Comparison of ENCODE assay signal across 9 mouse cellular contexts in genomic region chr7:31017104-31017901, GRCm38 (mm10). TPM values are rescaled to one million over a fixed set of nuclear protein-coding genes. Genes with fewer than 3 reads are reported as not detected.
DNase-seq lines count a peak whose midpoint lies in the region; ATAC-seq and TF ChIP-seq lines count a peak whose summit lies in the region.
"Had no signal": no experiment of that assay in that cellular context is flagged by ENCODE, and none has a peak within 500 bp of the region (broad histone marks: within the 10 kb centered on the region; RNA-seq: fewer than 3 reads in every experiment).

No protein-coding gene starts in this region.

- no peak for TF ChIP-seq CTCF in midbrain, postnatal 0 days (IDR thresholded peaks at IDR 0.05)

- peak; percentile 21 to 30 for DNase-seq in cerebellum, postnatal 25 days
- DNase-seq in cerebellum, postnatal 4 days (ENCODE audit: low spot score in 2 of 2): no peak
- DNase-seq in midbrain, postnatal 0 days (ENCODE audit: low spot score): peak; percentile 58
- DNase-seq in left cerebral cortex, postnatal 4 days: peak; percentile 39
- no peak for DNase-seq in gastrocnemius, postnatal 14 days

- no peak overlapping the region for H3K4me2 ChIP-seq in midbrain, postnatal 0 days (ENCODE audit: low read depth, low read length, poor library complexity, severe bottlenecking)
- H3K4me2 ChIP-seq in midbrain, embryonic 15.5 days: no peak overlapping the region
- H3K4me2 ChIP-seq in hindbrain, embryonic 15.5 days: no peak overlapping the region

- H3K27ac ChIP-seq in midbrain, postnatal 0 days (ENCODE audit: low read depth, low read length): no peak overlapping the region
- H3K27ac ChIP-seq in midbrain, embryonic 15.5 days: no peak overlapping the region
- no peak overlapping the region for H3K27ac ChIP-seq in hindbrain, embryonic 15.5 days (replicated peaks)

- WGBS in midbrain, postnatal 0 days: 60% methylated on average over 10 of the region's 10 CpGs
- 64% methylated on average over 10 of the region's 10 CpGs for WGBS in midbrain, embryonic 15.5 days
- 55% methylated on average over 10 of the region's 10 CpGs for WGBS in hindbrain, embryonic 15.5 days

- ATAC-seq in midbrain, postnatal 0 days (ENCODE audit: low FRiP score): no peak
- ATAC-seq in midbrain, embryonic 15.5 days (replicated peaks): no peak
- ATAC-seq in hindbrain, embryonic 15.5 days (ENCODE audit: low FRiP score, low read depth): peak; percentile 59; the same call in 1 of the 2 replicates
- no peak for ATAC-seq in megakaryocyte, adult 5-6 weeks (ENCODE audit: poor library complexity, severe bottlenecking)

- intact Hi-C loops in left cerebral cortex, postnatal 4 days (cut with DNase I): no loop called here
- intact Hi-C loops in gastrocnemius, postnatal 14 days (cut with DNase I; ENCODE audit: low total_unique reads): no loop called here

- H3K4me1 ChIP-seq in midbrain, postnatal 0 days (ENCODE audit: insufficient read depth, low read length): no peaks in the 10 kb centered on the region
- H3K4me1 ChIP-seq in midbrain, embryonic 15.5 days: peaks cover 4% of the 10 kb centered on the region; the same call in 1 of the 2 replicates
- H3K4me1 ChIP-seq in hindbrain, embryonic 15.5 days (replicated peaks): no peaks in the 10 kb centered on the region

- no peak overlapping the region for H3K4me3 ChIP-seq in midbrain, postnatal 0 days (ENCODE audit: low read depth, low read length)
- H3K4me3 ChIP-seq in midbrain, embryonic 15.5 days: no peak overlapping the region
- H3K4me3 ChIP-seq in hindbrain, embryonic 15.5 days: no peak overlapping the region

- H3K9ac ChIP-seq in midbrain, postnatal 0 days (replicated peaks; ENCODE audit: low read length, poor library complexity, severe bottlenecking): no peak overlapping the region
- H3K9ac ChIP-seq in midbrain, embryonic 15.5 days: no peak overlapping the region
- no peak overlapping the region for H3K9ac ChIP-seq in hindbrain, embryonic 15.5 days

- H3K27me3 ChIP-seq in midbrain, postnatal 0 days (ENCODE audit: insufficient read depth, low read length): no peaks in the 10 kb centered on the region
- H3K27me3 ChIP-seq in midbrain, embryonic 15.5 days (replicated peaks): no peaks in the 10 kb centered on the region
- H3K27me3 ChIP-seq in hindbrain, embryonic 15.5 days: no peaks in the 10 kb centered on the region

- H3K36me3 ChIP-seq in midbrain, postnatal 0 days (ENCODE audit: insufficient read depth, low read length): no peaks in the 10 kb centered on the region
- H3K36me3 ChIP-seq in midbrain, embryonic 15.5 days (replicated peaks): no peaks in the 10 kb centered on the region
- no peaks in the 10 kb centered on the region for H3K36me3 ChIP-seq in hindbrain, embryonic 15.5 days

- no peaks in the 10 kb centered on the region for H3K9me3 ChIP-seq in midbrain, postnatal 0 days (ENCODE audit: low read length)
- H3K9me3 ChIP-seq in midbrain, embryonic 15.5 days: no peaks in the 10 kb centered on the region
- H3K9me3 ChIP-seq in hindbrain, embryonic 15.5 days: no peaks in the 10 kb centered on the region

RNA-seq across cellular contexts. Expression of gene Fxyd5, which starts 25.0 kb away (rescaled TPM):
- 23.1 and 48.0 TPM in 2 replicates for total RNA-seq in midbrain, postnatal 0 days (2014; rRNA removed)
- 31.9 and 32.9 TPM in 2 replicates for polyA plus RNA-seq in midbrain, postnatal 0 days (2015; fragmentation: Nextera tagmentation; extraction: Ambion mirVana)
- 24.8 and 26.8 TPM in 2 replicates for polyA plus RNA-seq in midbrain, embryonic 15.5 days (2015; fragmentation: Nextera tagmentation; extraction: Ambion mirVana)
- polyA plus RNA-seq in hindbrain, embryonic 15.5 days (2015; fragmentation: Nextera tagmentation; extraction: Ambion mirVana): 19.2 and 26.8 TPM in 2 replicates
- total RNA-seq in left cerebral cortex, postnatal 4 days (2021): 10 to 100 TPM; 23.5 to 25.4 TPM
- total RNA-seq in megakaryocyte, adult 5-6 weeks (2015): 1,077 and 1,092 TPM in 2 replicates
- 807 and 874 TPM in 2 replicates for total RNA-seq in megakaryocyte, adult 5-6 weeks (2017)
- 10 to 100 TPM; 12.6 to 14.3 TPM for total RNA-seq in gastrocnemius, postnatal 14 days (2021)

RNA-seq across cellular contexts. Expression of gene Fxyd7, which starts 34.0 kb away (rescaled TPM):
- 189 and 285 TPM in 2 replicates for total RNA-seq in midbrain, postnatal 0 days (2014; rRNA removed)
- polyA plus RNA-seq in midbrain, postnatal 0 days (2015; fragmentation: Nextera tagmentation; extraction: Ambion mirVana): 455 and 516 TPM in 2 replicates
- polyA plus RNA-seq in midbrain, embryonic 15.5 days (2015; fragmentation: Nextera tagmentation; extraction: Ambion mirVana): 174 and 186 TPM in 2 replicates
- polyA plus RNA-seq in hindbrain, embryonic 15.5 days (2015; fragmentation: Nextera tagmentation; extraction: Ambion mirVana): 265 and 282 TPM in 2 replicates
- total RNA-seq in left cerebral cortex, postnatal 4 days (2021): 100 to 1,000 TPM; 108 to 159 TPM
- not detected in 2 replicates for total RNA-seq in megakaryocyte, adult 5-6 weeks (2015)
- 0.51 TPM in 1 of 2 replicates, not detected in the other for total RNA-seq in megakaryocyte, adult 5-6 weeks (2017)
- 1 to 10 TPM; 2.0 to 2.1 TPM for total RNA-seq in gastrocnemius, postnatal 14 days (2021)
- total RNA-seq: ES-E14 had no signal

RNA-seq across cellular contexts. Expression of gene Fxyd1, which starts 39.7 kb away (rescaled TPM):
- 7.0 and 7.4 TPM in 2 replicates for total RNA-seq in midbrain, postnatal 0 days (2014; rRNA removed)
- 20.4 and 22.2 TPM in 2 replicates for polyA plus RNA-seq in midbrain, postnatal 0 days (2015; fragmentation: Nextera tagmentation; extraction: Ambion mirVana)
- polyA plus RNA-seq in midbrain, embryonic 15.5 days (2015; fragmentation: Nextera tagmentation; extraction: Ambion mirVana): 13.2 and 15.5 TPM in 2 replicates
- 46.2 and 55.7 TPM in 2 replicates for polyA plus RNA-seq in hindbrain, embryonic 15.5 days (2015; fragmentation: Nextera tagmentation; extraction: Ambion mirVana)
- 1 to 10 TPM; 8.4 to 8.7 TPM for total RNA-seq in left cerebral cortex, postnatal 4 days (2021)
- 0.46 TPM in 1 of 2 replicates, not detected in the other for total RNA-seq in megakaryocyte, adult 5-6 weeks (2015)
- total RNA-seq in megakaryocyte, adult 5-6 weeks (2017): not detected in 2 replicates
- total RNA-seq in gastrocnemius, postnatal 14 days (2021): 1,000 to 10,000 TPM; 1,292 to 1,295 TPM
- total RNA-seq: ES-E14 had no signal

RNA-seq across cellular contexts. Expression of gene Lgi4, which starts 41.8 kb away (rescaled TPM):
- 1.2 and 1.3 TPM in 2 replicates for total RNA-seq in midbrain, postnatal 0 days (2014; rRNA removed)
- 0.56 and 0.81 TPM in 2 replicates for polyA plus RNA-seq in midbrain, postnatal 0 days (2015; fragmentation: Nextera tagmentation; extraction: Ambion mirVana)
- 0.19 and 0.22 TPM in 2 replicates for polyA plus RNA-seq in midbrain, embryonic 15.5 days (2015; fragmentation: Nextera tagmentation; extraction: Ambion mirVana)
- 0.57 and 1.0 TPM in 2 replicates for polyA plus RNA-seq in hindbrain, embryonic 15.5 days (2015; fragmentation: Nextera tagmentation; extraction: Ambion mirVana)
- 1 to 10 TPM; 2.4 to 2.7 TPM for total RNA-seq in left cerebral cortex, postnatal 4 days (2021)
- total RNA-seq in megakaryocyte, adult 5-6 weeks (2015): 0.13 TPM in 1 of 2 replicates, not detected in the other
- total RNA-seq in megakaryocyte, adult 5-6 weeks (2017): 0.07 TPM in 1 of 2 replicates, not detected in the other
- 1 to 10 TPM; 6.2 to 8.7 TPM for total RNA-seq in gastrocnemius, postnatal 14 days (2021)

RNA-seq across cellular contexts. Expression of gene Fam187b, which starts 43.7 kb away (rescaled TPM):
- total RNA-seq in midbrain, postnatal 0 days (2014; rRNA removed): 0.88 TPM in 1 of 2 replicates, not detected in the other
- polyA plus RNA-seq in midbrain, postnatal 0 days (2015; fragmentation: Nextera tagmentation; extraction: Ambion mirVana): 0.85 and 0.91 TPM in 2 replicates
- 0.23 and 0.68 TPM in 2 replicates for polyA plus RNA-seq in midbrain, embryonic 15.5 days (2015; fragmentation: Nextera tagmentation; extraction: Ambion mirVana)
- polyA plus RNA-seq in hindbrain, embryonic 15.5 days (2015; fragmentation: Nextera tagmentation; extraction: Ambion mirVana): 0.69 and 1.1 TPM in 2 replicates
- under 1 TPM in 1 of 2 experiments, not detected in 1; 0.42 TPM for total RNA-seq in left cerebral cortex, postnatal 4 days (2021)
- 1.4 and 1.9 TPM in 2 replicates for total RNA-seq in megakaryocyte, adult 5-6 weeks (2015)
- 0.51 and 0.77 TPM in 2 replicates for total RNA-seq in megakaryocyte, adult 5-6 weeks (2017)
- total RNA-seq in gastrocnemius, postnatal 14 days (2021): under 1 TPM in 1 of 2 experiments, not detected in 1; 0.23 TPM

Comparison
In these comparisons a context has a peak if more than half of its experiments do, and no peak if none do; other contexts are left out.
1. DNase-seq: peak in cerebellum, postnatal 25 days (2 of 2), midbrain, postnatal 0 days (single experiment) and left cerebral cortex, postnatal 4 days (single experiment); none in cerebellum, postnatal 4 days (0 of 2) and gastrocnemius, postnatal 14 days (single experiment).
2. RNA of gene Fxyd5, which starts 25.0 kb away (total RNA-seq): 807 to 1,092 TPM in megakaryocyte, adult 5-6 weeks; 23.1 to 48.0 TPM in midbrain, postnatal 0 days, 23.5 to 25.4 TPM in left cerebral cortex, postnatal 4 days and 12.6 to 14.3 TPM in gastrocnemius, postnatal 14 days; every median in the first group is over 10 times any median in the second.
3. RNA of gene Fxyd7, which starts 34.0 kb away (total RNA-seq): 189 to 285 TPM in midbrain, postnatal 0 days and 108 to 159 TPM in left cerebral cortex, postnatal 4 days; 2.0 to 2.1 TPM in gastrocnemius, postnatal 14 days and 0.51 TPM in megakaryocyte, adult 5-6 weeks; every median in the first group is over 10 times any median in the second.
4. RNA of gene Fxyd1, which starts 39.7 kb away (total RNA-seq): 1,292 to 1,295 TPM in gastrocnemius, postnatal 14 days; 8.4 to 8.7 TPM in left cerebral cortex, postnatal 4 days, 7.0 to 7.4 TPM in midbrain, postnatal 0 days and 0.46 TPM in megakaryocyte, adult 5-6 weeks; every median in the first group is over 100 times any median in the second.